Mouse (Mus musculus): ENCODE results near the gene Ell2. TPM values are rescaled to one million over a fixed set of nuclear protein-coding genes. Genes with fewer than 3 reads are reported as not detected.
"Not testable (repeated sequence)": the region's sequence is repeated elsewhere in the genome, so short reads cannot be mapped to it uniquely, and the experiment has no call there.

Gene Ell2
- polyA plus RNA-seq, 1 experiment = 5.1 TPM

DNA sequence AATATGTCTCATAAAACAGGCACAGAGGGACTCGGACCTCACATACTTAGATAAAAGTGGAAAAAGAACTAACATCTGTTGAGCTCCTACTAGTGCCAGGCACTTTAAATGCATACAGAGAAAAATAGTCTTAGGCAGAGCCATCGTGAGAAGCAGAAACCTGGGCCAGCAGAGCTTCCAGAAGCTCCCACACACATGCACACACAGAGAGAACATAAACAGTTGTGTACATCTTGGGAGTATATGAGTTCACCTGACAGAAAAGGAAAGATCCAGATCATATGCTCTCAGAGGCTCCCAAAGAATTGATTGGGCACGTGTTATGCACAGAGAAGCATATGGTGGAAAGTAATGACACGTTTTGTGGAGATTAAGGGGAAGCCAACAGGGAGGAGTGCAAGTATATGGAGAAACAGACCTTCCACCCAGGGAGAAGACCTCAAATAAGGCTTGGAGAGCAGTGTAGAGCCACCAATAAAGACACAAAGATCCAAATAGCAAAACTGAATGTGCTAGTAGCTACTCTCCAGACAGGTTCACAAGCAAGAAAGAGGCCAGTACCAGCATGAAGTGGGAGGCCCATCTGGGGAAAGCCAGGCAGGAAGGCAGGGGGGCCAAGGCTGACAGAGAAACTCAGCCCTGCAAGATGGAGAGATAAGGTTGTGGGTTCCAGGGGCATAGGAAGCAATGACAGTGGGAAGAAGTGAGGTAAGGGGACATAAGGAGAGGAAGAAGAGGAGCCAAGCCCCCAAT, 2.6 kb downstream of the Ell2 start:
- TF ChIP-seq POLR2AphosphoS2 (IDR thresholded peaks at IDR 0.05; ENCODE audit: insufficient read length, low read depth) = no peak
- no peak for TF ChIP-seq MYOD1 (IDR thresholded peaks at IDR 0.05; ENCODE audit: control insufficient read depth in 1 of 3, insufficient read length in 2 of 3, low read depth in 2 of 3)
- no peak for TF ChIP-seq USF1 (IDR thresholded peaks at IDR 0.05; ENCODE audit: low read depth)
- no peak for TF ChIP-seq REST (IDR thresholded peaks at IDR 0.05; ENCODE audit: insufficient read depth, insufficient read length)
- no peak for TF ChIP-seq TCF12 (IDR thresholded peaks at IDR 0.05; ENCODE audit: insufficient read depth, poor library complexity, severe bottlenecking)
- H3K36me3 ChIP-seq (ENCODE audit: control insufficient read depth, insufficient read depth) = no peaks in the 10 kb centered on the region
- H3K4me2 ChIP-seq (ENCODE audit: low read depth) = peak overlapping the region; percentile 84
- H3K4me3 ChIP-seq = peak overlapping the region; percentile 96
- peak overlapping the region; percentile 90 for H3ac ChIP-seq (ENCODE audit: control insufficient read depth, insufficient read length)
- peaks cover 37% of the 10 kb centered on the region for H3K79me2 ChIP-seq (ENCODE audit: control insufficient read depth, insufficient read depth)
- H3K27me3 ChIP-seq (ENCODE audit: control insufficient read depth, insufficient read depth, insufficient read length) = no peaks in the 10 kb centered on the region

DNA sequence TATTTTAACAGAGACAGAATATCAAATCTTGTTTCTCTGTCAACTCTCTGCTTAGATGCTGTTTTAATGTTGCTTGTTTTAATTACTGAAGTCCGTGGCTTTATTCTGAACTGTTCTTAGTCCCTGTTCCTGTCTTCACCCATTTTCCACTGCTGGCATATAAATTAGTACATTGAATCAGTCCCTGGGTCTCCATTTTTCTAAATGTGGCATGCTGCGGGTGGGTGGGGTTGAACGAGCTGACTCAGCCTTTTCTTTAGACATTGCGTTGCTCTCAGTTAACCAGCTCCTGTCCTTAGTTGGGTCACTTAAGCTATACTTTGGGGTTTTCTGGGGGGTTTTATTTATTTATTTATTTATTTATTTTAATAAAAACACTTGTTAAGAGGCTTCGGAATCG, 3.6 kb downstream of the Ell2 start:
- H3ac ChIP-seq (ENCODE audit: control insufficient read depth, insufficient read length) = no peak overlapping the region
- no peak overlapping the region for H3K4me3 ChIP-seq
- H3K79me2 ChIP-seq (ENCODE audit: control insufficient read depth, insufficient read depth) = peaks cover 45% of the 10 kb centered on the region
- no peaks in the 10 kb centered on the region for H3K27me3 ChIP-seq (ENCODE audit: control insufficient read depth, insufficient read depth, insufficient read length)
- TF ChIP-seq MAX (IDR thresholded peaks at IDR 0.05; ENCODE audit: low read depth) (no peak), POLR2A (IDR thresholded peaks at IDR 0.05; ENCODE audit: insufficient read length, low read depth) (no peak)
- H3K4me2 ChIP-seq (ENCODE audit: low read depth) = peak overlapping the region; percentile 84
- H3K36me3 ChIP-seq (ENCODE audit: control insufficient read depth, insufficient read depth) = no peaks in the 10 kb centered on the region

DNA sequence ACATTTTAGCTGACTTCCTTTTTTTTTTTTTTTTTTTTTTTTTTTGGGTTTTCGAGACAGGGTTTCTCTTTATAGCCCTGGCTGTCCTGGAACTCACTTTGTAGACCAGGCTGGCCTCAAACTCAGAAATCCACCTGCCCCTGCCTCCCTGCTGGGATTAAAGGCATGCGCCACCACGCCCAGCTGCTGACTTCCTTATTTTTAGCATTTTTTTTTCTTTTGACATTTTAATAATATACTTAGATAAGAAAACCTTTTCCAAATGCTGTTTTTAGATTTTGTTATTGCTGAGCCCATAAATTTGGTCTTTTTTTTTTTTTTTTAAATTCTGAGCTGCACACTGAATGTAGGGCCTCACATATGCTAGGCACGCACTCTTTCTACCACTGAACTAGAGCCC, 5.0 kb downstream of the Ell2 start:
- H3K36me3 ChIP-seq (ENCODE audit: control insufficient read depth, insufficient read depth) = not testable (repeated sequence)

DNA sequence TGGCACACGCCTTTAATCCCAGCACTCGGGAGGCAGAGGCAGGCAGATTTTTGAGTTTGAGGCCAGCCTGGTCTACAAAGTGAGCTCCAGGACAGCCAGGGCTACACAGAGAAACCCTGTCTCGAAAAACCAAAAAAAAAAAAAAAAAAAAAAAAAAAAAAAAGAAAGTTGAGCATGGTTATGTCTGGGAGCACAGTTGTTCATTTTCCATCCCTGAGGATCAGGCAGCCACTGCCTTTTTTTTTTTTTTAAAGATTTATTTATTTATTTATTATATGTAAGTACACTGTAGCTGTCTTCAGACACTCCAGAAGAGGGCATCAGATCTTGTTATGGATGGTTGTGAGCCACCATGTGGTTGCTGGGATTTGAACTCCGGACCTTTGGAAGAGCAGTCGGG, 6.0 kb downstream of the Ell2 start:
- H3K36me3 ChIP-seq (ENCODE audit: control insufficient read depth, insufficient read depth); H3ac ChIP-seq (ENCODE audit: control insufficient read depth, insufficient read length); H3K4me2 ChIP-seq (ENCODE audit: low read depth); H3K4me3 ChIP-seq; H3K27me3 ChIP-seq (ENCODE audit: control insufficient read depth, insufficient read depth, insufficient read length): not testable (repeated sequence)
- H3K79me2 ChIP-seq (ENCODE audit: control insufficient read depth, insufficient read depth) = peaks cover 52% of the 10 kb centered on the region

More for the DNA sequence above, 5.0 kb downstream of the Ell2 start:
- not testable (repeated sequence) for H3ac ChIP-seq (ENCODE audit: control insufficient read depth, insufficient read length); H3K27me3 ChIP-seq (ENCODE audit: control insufficient read depth, insufficient read depth, insufficient read length); H3K4me2 ChIP-seq (ENCODE audit: low read depth); H3K4me3 ChIP-seq
- peaks cover 48% of the 10 kb centered on the region for H3K79me2 ChIP-seq (ENCODE audit: control insufficient read depth, insufficient read depth)

DNA sequence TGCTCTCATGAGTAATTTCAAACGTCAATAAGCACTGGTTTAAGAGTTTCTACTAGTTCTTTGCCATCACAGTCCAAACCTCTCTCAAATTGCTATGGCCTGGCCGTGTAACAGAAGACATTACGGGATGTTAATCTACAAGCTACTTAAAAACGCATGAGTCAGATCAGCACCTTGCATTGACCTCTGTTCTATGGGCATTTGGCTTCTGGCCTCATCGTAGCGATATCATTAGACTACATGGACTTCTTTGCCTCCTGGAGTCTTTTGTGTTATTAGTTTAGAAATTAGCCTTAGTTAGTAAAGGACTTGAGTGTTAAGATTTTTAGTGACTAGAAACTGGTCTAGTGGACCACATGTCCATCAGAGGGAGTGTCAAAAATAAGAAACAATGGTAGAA, 7.8 kb downstream of the Ell2 start:
- H3K4me3 ChIP-seq = no peak overlapping the region
- H3K79me2 ChIP-seq (ENCODE audit: control insufficient read depth, insufficient read depth) = peaks cover 56% of the 10 kb centered on the region
- H3ac ChIP-seq (ENCODE audit: control insufficient read depth, insufficient read length) = no peak overlapping the region
- TF ChIP-seq E2F4 (IDR thresholded peaks at IDR 0.05; ENCODE audit: insufficient read depth) (no peak), MYOG (IDR thresholded peaks at IDR 0.05; ENCODE audit: control insufficient read depth in 1 of 3, insufficient read depth in 1 of 3, insufficient read length in 2 of 3, low read depth in 2 of 3) (no peak), REST (IDR thresholded peaks at IDR 0.05; ENCODE audit: insufficient read depth, insufficient read length) (no peak), TCF3 (IDR thresholded peaks at IDR 0.05; ENCODE audit: insufficient read length, low read depth) (no peak), SRF (IDR thresholded peaks at IDR 0.05; ENCODE audit: control insufficient read depth, insufficient read length, low read depth) (no peak), POLR2AphosphoS2 (IDR thresholded peaks at IDR 0.05; ENCODE audit: insufficient read length, low read depth) (no peak), CEBPB (IDR thresholded peaks at IDR 0.05; ENCODE audit: insufficient read depth, poor library complexity, severe bottlenecking) (no peak), USF1 (IDR thresholded peaks at IDR 0.05; ENCODE audit: low read depth) (no peak), MYOD1 (IDR thresholded peaks at IDR 0.05; ENCODE audit: control insufficient read depth in 1 of 3, insufficient read length in 2 of 3, low read depth in 2 of 3) (no peak), TCF12 (IDR thresholded peaks at IDR 0.05; ENCODE audit: insufficient read depth, poor library complexity, severe bottlenecking) (no peak), POLR2A (IDR thresholded peaks at IDR 0.05; ENCODE audit: insufficient read length, low read depth) (no peak), MAX (IDR thresholded peaks at IDR 0.05; ENCODE audit: low read depth) (no peak)
- no peaks in the 10 kb centered on the region for H3K36me3 ChIP-seq (ENCODE audit: control insufficient read depth, insufficient read depth)
- no peak overlapping the region for H3K4me2 ChIP-seq (ENCODE audit: low read depth)
- H3K27me3 ChIP-seq (ENCODE audit: control insufficient read depth, insufficient read depth, insufficient read length) = no peaks in the 10 kb centered on the region

DNA sequence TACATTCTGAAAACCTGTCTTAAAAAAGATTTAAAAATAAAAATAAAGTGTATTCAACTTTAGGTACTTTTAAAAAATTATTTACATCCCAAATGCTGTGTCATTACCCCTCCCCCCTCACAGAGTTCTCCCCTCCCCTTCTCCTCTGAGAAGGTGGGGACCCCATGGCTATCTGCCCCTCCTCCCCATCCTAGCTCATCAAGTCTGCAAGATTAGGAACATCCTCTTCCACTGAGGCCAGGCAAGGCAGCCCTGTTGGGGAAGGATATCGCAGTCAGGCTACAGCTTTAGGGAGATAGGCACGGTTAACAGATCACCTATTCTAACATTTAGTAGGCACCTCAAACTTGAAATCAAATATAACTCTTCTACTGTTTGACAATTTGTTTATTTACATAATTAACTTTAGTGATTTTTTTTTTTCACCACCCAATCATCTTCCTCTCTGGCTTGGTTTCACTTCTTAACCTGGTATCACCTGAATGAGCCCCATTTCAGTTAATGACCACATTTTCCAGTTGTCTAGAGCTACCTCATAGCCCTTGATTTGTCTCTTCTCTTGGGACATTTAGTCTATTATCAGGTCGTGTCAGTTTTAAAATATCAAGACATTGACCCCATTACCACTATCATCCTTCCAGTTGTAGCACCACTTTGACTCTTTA, 11.2 kb downstream of the Ell2 start:
- no peaks in the 10 kb centered on the region for H3K27me3 ChIP-seq (ENCODE audit: control insufficient read depth, insufficient read depth, insufficient read length)
- H3K79me2 ChIP-seq (ENCODE audit: control insufficient read depth, insufficient read depth) = peaks cover 57% of the 10 kb centered on the region
- TF ChIP-seq MYOG (IDR thresholded peaks at IDR 0.05; ENCODE audit: control insufficient read depth in 1 of 3, insufficient read depth in 1 of 3, insufficient read length in 2 of 3, low read depth in 2 of 3) (no peak), MYOD1 (IDR thresholded peaks at IDR 0.05; ENCODE audit: control insufficient read depth in 1 of 3, insufficient read length in 2 of 3, low read depth in 2 of 3) (no peak), USF1 (IDR thresholded peaks at IDR 0.05; ENCODE audit: low read depth) (no peak), SRF (IDR thresholded peaks at IDR 0.05; ENCODE audit: control insufficient read depth, insufficient read length, low read depth) (no peak), TCF12 (IDR thresholded peaks at IDR 0.05; ENCODE audit: insufficient read depth, poor library complexity, severe bottlenecking) (no peak)
- H3K4me2 ChIP-seq (ENCODE audit: low read depth) = no peak overlapping the region
- no peak overlapping the region for H3K4me3 ChIP-seq
- no peak overlapping the region for H3ac ChIP-seq (ENCODE audit: control insufficient read depth, insufficient read length)
- no peaks in the 10 kb centered on the region for H3K36me3 ChIP-seq (ENCODE audit: control insufficient read depth, insufficient read depth)
